Mouse (Mus musculus) adrenal gland, postnatal 14 days (tissue): ENCODE measurements around the gene Gm45337. TPM values are rescaled to one million over a fixed set of nuclear protein-coding genes. Genes with fewer than 3 reads are reported as not detected.
"Not testable (repeated sequence)": the region's sequence is repeated elsewhere in the genome, so short reads cannot be mapped to it uniquely, and the experiment has no call there.

ENCODE experiments used
- DNase-seq: peaks from one replicate; pipeline ENCODE4 v3.0.0; 2021; ENCODE audit warnings: mixed read lengths
- long read RNA-seq, 2 experiments: library from polyadenylated mRNA; stranded (forward); transcript quantifications; one replicate each; pipeline ENCODE4 v2.0.0; 2021
- total RNA-seq: library from RNA; stranded (reverse); gene quantifications from 2 replicates; pipeline ENCODE4 v1.2.3, GENCODE M21; 2021

Gene Gm45337
- not detected in 2 replicates for total RNA-seq
- long read RNA-seq, experiment 1 = 0 reads
- long read RNA-seq, experiment 2 = 0 reads

DNA sequence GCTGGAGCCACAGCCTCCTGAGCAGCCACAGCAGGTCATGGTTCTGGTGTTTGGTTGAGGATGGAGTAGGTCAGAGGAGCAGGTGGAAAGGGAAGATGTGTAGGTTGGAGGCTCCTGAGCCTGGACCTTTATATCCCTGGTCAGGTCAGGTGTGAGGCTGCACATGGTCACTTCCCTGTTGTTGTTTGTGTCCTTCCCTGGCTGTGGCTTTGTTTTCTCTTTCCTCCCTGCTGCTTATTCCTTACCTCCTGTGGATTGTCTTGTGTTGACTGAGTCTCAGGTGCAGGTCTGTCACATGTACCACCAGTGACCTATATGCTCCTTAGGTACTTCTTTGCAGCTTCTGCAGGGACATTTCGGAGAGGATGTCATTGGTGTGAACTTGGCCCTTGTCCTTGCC lies at the start of gene Gm45337:
Gene Gm45337, minus strand, starts transcription at position 101 of the 400 bp plus-strand sequence.
- no peak for DNase-seq

DNA sequence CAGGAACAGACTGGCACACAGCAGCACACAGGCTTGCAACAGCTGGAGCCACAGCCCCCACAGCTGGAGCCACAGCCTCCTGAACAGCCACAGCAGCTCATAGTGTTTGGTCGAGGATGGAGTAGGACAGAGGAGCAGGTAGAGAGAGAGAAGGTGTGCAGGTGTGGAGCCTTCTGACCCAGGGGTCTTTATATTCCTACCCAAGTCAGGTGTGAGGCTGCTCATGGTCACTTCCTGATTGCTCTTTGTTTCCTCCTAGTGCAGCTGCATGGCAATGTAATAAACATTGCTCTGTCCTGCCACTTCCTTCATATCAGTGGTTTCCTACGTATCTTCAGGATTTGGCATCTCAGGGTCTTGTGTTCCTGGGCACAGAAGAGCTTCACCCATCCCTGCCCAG lies 45.9 kb upstream of the Gm45337 start, which contains the start of gene Gm10153:
Gene Gm10153, minus strand, starts transcription at position 101 of the 400 bp plus-strand sequence.
- no peak for DNase-seq

DNA sequence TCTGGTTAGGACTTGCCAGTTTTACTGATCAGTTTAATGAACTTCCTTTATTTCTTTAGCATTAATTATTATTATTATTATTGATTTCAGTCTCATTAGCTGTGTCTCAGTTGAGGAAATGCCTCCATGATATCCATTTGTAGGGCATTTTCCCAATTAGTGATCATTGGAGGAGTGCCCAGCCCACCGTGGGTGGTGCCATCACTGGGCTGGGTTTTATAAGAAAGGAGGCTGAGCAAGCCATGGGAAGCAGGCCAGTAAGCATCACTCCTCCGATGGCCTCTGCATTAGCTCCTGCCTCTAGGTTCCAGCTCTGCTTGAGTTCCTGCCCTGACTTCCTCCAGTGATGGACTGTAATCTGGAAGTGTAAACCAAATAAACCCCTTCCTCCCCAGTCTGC lies 43.7 kb upstream of the Gm45337 start:
- no peak for DNase-seq

DNA sequence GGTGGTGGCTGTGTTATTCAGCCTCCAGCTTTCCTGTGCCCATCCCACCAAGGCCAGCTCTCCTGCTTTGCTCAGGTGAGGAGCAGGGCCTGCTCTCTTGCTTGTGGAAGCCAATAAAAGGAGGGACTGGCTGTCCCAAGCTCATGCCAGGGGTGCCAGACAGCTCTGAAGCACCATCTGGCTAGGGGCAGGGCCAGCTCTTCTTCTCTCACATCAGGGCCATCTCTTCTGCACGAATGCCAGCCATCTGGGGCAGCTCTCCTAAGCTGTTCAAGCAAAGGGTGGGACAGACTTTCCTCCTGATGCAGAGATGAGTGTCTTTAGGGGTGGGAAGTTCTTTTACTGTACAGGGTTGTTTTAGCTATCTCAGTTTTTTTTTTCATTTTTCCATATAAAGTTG lies 36.6 kb upstream of the Gm45337 start:
- no peak for DNase-seq

DNA sequence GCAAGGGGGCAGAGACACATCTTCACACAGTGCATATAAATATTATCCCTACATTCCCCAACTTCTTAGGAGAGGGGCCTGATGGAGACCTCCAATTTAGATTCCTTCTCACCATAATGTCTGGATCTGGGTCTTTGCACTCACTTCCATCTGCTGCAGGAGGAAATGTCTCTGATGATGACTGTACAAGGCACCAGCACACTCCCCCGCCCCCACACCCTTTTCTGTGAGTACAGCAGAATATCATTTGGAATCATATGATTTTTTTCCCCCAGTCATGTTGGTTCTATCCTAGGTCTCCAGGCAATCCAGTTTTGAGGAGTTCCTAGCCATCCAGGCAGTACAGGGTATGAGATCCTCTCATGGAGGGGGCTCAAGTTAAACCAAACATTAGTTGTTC lies 34.3 kb upstream of the Gm45337 start:
- no peak for DNase-seq

DNA sequence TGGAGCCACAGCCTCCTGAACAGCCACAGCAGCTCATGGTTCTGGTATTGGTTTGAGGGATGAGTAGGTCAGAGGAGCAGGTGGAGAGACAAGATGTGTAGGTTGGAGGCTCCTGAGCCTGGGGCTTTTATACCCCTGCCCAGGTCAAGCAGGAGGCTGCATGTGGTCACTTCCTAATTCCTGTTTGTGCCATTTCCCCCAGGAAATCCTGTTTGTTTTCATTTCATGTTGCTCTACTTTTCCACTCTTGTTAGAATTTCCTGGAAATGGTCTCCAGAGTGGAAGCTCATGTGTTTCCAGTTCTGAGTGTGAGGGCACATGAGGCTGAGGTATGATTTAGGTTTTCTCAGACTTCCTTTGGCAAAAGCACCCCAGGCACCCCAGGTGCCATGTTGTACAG lies 31.5 kb upstream of the Gm45337 start, which contains the start of gene Krtap5-2:
Gene Krtap5-2, minus strand, starts transcription at position 101 of the 400 bp plus-strand sequence.
- not testable (repeated sequence) for DNase-seq

DNA sequence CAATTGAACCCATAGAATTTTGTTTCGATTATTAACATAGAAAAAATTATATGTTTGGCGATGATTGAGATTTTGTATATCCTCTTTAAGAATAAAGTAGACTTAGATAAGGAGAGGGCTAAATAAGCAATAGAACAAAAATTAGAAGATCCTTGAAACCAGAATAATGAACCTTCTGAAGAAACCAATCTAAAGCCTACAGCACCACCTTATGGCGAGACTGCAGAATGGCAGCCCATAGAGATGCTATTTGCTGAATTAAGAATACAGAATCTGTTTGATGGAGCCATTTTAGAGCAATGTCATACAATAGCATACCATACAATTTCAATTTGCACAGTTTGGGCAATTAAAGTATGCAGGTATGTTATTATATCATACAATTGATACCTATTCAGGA lies 25.4 kb upstream of the Gm45337 start:
- DNase-seq = no peak

DNA sequence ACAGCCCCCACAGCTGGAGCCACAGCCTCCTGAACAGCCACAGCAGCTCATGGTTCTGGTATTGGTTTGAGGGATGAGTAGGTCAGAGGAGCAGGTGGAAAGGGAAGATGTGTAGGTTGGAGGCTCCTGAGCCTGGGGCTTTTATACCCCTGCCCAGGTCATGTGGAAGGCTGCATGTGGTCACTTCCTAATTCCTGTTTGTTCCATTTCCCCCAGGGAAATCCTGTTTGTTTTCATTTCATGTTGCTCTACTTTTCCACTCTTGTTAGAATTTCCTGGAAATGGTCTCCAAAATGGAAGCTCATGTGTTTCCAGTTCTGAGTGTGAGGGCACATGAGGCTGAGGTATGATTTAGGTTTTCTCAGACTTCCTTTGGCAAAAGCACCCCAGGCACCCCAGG lies 21.2 kb upstream of the Gm45337 start, which contains the start of gene Gm4553:
Gene Gm4553, minus strand, starts transcription at position 101 of the 400 bp plus-strand sequence.
- not testable (repeated sequence) for DNase-seq

DNA sequence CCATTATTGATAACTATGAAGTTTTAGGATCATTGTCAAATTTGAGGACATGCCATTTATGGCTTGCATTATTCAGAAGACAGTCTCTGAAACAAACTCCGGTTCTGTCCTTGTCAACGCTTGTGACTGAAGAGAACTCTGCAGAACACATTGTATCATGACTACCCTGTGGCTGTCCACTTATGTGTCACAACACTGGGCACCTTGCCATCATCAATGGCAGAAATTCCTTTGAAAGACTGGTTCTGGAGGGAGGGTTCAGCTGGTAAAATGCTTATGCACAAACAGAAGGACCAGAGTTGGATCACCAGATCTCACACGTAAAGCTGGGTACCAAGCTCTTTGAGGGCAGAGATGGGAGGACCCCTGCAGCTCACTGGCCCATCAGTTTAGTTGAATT lies 15.0 kb upstream of the Gm45337 start:
- peak; percentile 54 for DNase-seq

DNA sequence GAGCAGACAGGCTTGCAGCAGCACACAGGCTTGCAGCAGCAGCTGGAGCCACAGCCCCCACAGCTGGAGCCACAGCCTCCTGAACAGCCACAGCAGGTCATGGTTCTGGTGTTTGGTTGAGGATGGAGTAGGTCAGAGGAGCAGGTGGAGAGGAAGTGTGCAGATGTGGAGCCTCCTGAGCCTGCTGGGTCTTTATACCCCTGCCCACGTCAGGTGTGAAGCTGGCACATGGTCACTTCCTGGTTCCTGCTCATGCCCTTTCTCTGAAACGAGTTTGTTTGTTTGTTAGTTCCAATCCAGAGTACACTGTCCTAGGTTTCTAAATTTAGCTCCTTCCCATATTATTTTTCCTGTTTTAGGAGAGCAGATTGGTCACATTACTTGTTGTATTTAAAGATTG lies 12.6 kb upstream of the Gm45337 start, which contains the start of gene Gm29735:
Gene Gm29735, minus strand, starts transcription at position 101 of the 400 bp plus-strand sequence.
- not testable (repeated sequence) for DNase-seq

DNA sequence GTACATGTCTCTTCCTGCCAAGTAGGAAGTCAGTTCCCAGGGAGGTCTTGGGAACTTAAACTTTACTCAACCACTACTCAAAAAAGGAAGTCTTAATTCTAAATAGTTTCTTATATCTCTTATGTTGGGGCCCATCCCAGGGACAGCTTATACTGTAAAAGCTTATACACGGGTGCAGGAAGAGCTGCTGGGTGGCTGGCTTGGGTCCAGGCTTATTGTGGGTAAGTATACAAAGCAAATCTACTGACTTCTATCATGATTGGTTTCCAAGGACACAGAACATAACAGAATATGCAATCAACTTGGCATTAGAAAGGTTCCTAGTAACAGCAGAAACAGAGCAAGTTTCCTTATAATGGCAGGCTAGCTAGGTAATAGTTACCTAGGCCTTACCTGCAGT lies 10.9 kb upstream of the Gm45337 start:
- DNase-seq = no peak

DNA sequence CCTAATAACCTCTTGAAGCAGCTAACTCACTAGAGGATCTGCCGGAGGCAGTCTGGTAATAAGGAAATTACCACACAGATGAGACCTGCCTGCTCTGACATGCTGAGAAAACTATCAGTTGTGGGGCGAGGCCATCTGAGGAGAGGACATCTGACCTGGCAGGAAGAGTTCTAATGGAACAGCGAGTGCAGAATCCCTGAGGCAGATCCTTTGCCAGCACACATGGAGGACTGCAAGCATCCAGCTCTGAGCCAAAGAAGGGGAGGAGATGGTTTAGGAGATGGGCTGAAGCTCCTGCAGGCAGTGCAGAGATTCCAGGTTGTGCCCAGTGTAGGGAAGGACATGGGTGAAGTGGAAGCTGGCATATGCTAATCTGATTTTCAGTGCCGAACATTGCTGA lies 7.8 kb upstream of the Gm45337 start:
- no peak for DNase-seq

DNA sequence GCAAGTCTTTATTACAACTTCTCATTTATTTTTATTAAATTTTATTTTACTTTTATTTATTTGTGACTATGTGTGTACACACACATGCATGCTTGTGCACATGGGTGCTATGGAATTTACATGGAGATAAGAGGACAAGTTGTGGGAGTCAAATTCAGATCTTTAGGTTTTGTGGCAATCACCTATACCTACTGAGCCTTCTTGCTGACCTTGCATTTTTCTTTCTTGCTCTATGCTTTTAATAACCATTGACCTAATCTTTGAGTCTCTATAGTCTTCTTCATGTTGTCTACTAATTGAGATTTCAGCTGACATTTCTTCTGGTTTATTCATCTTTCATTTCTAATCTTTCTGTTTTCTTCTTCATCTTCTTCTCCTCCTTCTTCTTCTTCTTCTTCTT lies 4.2 kb upstream of the Gm45337 start:
- DNase-seq = no peak

DNA sequence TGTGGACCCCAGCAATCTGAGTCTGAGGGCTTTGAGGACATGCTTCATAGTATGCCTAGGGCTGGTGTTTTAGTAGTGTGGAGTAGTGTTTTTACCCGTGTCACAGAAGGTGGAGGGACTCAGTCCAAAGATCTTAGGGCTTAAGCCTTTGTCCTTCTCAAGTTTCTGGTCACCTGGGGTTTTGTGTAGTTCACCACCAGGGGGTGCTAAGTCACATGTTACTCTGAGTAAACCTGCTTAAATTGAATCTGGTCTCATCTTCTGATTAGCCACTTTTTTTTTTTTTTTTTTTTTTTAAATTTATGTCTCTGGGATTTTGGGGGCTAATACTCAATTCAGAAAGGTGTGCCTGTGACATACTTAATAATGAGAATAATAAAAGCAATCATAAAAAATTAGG lies 1.6 kb upstream of the Gm45337 start:
- peak; percentile 78 for DNase-seq

DNA sequence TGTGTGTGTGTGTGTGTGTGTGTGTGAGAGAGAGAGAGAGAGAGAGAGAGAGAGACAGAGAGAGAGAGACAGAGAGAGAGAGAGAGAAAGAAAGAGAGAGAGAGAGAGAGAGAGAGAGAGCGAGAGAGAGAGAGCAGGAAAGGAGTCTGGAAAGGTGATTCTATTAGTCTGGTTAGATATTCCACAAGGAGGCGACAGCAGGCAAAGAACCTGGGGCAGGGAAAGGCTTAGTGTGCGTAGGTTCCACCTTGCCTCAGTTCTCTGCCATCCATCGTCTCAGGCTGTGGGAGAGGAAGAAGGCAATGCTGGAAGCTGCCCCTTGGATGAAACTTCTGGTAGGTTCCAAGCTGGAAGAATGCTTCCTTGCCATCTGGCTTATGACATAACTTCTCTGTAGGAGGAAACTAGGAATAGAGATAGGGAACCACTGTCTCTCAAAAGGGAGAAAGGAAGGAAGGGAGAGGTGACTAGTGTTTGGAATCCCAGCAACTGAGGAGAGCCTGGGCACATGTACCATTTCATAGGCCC lies 1.1 kb upstream of the Gm45337 start:
- DNase-seq = no peak

DNA sequence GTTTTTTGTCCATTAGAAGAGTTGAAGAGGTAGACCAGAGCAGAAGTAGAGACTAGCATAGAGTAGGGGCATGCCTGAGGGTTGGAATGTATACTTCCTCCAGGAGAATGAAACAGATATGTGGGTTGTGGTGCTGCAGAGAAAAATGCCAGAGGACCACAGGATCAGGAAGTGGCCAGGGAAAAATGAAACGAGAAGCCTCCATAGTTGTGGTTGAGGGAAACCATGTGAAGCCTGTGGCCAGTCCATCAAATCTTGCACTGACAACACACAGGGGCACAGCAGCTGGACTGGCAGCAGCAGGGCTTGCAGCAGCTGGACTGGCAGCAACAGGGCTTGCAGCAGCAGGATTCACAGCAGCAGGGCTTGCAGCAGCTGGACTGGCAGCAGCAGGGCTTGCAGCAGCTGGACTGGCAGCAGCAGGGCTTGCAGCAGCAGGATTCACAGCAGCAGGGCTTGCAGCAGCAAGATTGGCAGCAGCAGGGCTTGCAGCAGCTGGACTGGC lies 849 bp downstream of the Gm45337 start:
- not testable (repeated sequence) for DNase-seq

DNA sequence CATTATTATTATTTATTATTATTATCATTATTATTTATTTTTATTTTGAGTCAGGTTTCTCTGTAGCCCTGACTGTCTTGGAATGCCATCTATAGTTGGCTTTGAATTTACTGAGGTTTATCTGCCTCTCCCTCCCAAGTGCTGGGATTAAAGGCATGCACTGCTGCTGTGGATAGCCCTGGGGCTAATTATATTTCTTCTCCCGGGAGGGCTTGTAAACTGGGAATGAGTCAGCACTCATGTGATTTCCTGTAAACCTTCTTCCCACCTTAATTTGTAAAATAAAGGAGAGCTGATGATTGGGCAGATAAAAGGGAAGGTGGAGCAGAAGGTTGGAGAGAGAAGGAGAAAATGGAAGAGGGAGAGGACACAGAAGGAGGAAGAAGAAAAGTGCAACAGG lies 3.7 kb downstream of the Gm45337 start:
- no peak for DNase-seq

DNA sequence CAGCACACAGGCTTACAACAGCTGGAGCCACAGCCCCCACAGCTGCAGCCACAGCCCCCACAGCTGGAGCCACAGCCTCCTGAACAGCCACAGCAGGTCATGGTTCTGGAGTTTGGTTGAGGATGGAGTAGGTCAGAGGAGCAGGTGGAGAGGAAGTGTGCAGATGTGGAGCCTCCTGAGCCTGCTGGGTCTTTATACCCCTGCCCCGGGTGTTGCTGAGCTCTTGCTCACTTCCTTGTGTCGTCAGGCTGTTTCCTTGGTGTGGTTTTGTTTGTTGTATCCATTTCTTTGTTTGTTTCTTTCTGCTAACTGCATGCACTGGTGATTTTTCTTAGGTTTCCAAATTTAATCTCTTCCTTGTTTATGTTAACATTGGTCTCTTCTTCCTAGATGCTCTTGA lies 8.5 kb downstream of the Gm45337 start, which contains the start of gene Gm39115:
Gene Gm39115, minus strand, starts transcription at position 101 of the 400 bp plus-strand sequence.
- DNase-seq = not testable (repeated sequence)

DNA sequence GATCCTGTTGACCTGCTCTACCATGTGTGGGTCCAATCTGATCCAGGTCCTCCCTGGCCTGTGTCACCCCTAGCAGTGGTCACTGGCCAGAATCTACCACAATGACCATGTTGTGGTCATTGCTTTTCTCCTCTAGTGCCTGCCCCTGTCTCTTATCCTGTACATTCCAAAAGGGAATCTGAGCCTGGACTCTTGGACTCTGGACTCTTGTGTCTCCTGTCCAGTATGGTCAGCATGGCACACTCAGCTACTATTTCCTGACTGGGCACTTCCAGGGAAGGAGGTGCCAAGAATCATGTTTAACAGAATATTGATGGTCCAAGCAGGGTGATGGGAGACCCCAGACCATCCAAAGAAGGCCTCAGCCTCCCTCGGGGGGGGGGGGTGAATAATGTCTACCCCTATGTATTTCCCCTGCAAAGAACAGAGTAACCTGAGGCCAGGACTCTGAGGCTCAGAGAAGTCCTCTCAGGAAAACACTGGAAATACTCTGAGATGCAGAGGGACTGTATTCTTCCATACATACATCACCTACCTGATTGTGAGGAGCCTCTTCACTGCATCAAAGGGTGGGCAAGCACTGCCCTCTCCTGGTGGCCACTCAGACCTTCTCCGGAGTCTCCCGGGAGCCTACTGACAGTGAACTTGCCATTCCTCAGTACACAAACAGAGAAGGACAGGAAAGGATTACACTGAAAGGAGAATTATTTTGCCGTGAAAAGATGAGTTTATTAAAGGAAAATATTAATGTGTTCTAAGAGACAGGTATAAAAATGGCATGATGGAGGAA lies 10.0 kb downstream of the Gm45337 start:
- DNase-seq = no peak

DNA sequence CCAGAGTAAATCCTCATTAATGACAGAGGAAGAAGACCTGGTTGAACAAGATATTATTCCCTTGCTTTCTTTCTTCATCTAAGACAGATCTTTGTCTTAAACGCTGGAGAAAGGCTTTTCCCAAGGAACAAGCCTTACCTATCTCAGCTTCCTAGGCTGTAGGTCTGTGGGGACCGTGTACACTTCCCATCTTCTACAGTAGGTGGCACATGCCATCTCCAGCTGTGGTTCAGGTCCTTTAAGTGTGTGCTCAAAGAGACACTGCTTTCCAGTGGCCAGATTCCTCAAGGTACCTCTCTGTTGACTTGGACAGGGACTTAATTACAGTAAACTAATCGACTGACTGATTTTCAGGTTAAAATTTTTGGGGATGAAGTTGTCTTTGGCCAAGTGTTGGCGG lies 15.6 kb downstream of the Gm45337 start:
- no peak for DNase-seq

DNA sequence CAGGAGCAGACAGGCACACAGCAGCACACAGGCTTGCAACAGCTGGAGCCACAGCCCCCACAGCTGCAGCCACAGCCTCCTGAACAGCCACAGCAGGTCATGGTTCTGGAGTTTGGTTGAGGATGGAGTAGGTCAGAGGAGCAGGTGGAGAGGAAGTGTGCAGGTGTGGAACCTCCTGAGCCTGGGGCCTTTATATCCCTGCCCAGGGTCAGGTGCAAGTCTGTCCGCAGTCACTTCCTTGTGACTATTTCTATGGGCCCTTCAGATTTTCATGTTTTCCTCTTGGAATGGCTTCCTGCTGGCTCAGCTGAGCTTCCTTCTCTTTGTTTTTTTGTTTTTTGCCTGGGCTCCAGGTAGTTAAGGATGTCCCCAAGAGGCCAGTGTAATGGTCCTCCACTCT lies 23.8 kb downstream of the Gm45337 start, which contains the start of gene Gm45618:
Gene Gm45618, minus strand, starts transcription at position 101 of the 400 bp plus-strand sequence.
- DNase-seq = not testable (repeated sequence)

DNA sequence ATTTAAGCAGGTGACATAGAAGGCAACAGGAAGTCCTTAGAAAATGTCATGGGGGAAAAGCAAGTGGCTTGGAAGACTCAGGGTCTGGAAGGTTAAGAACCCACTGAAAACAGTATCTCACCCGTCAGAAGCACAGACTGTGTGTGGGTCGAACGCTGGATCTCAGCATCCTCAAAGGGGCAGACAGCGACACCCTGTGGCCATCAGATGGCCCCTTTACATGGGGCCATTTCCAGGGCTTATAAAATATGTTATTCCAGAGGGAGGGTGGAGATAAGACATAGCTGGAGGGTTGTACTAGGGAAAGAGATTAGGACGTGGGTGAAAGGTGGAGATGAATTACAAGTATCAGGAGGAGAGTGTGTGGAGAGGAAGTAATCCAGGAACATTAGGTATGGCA lies 24.8 kb downstream of the Gm45337 start:
- peak; percentile 37 for DNase-seq

DNA sequence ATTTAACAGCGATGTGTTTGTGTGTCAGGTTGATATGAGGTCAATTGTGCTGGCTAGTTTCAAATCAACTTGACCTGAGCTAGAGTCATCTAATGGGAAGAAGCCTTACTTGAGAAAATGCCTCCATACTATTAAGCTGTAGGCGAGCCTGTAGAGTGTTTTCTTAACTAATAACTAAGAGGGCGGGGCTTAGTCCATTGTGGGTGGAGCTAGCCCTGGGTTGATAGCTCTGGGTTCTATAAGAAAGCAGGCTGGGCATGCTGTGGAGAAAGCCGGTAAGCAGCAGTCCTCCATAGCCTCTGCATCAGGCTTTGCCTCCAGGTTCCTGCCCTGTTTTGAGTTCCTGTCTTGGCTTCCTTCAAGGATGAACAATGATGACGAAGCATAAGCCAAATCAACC lies 39.7 kb downstream of the Gm45337 start:
- no peak for DNase-seq
